Mouse (Mus musculus): ENCODE data around the gene Olfr1086.
"Not testable (repeated sequence)": the region's sequence is repeated elsewhere in the genome, so short reads cannot be mapped to it uniquely, and the experiment has no call there.

Gene Olfr1086

GRCm38 (mm10) chr2:86679992-86680391 lies at the start of gene Olfr1086:
Gene Olfr1086, minus strand, starts transcription at chr2:86680092.
- no peak for DNase-seq (ENCODE audit: low read depth)

DNA sequence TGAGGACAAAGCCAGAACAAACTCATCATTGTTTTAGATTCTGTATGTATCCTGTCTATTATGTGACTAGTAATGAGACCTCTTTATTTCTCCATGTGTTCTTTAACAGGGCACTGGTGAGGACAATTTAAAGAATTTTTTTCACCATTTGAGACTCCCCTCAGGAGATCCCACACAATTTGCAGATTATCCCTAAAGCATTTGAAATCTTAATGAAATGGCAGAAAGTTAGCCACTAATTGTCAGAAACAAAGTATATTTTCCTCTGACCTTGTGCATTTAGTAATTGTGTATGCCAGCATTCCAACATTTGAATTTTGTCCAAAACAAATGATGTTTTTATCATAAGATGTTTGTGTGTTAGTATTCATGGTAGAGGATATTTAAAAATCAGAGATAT lies 18.4 kb upstream of the Olfr1086 start, which contains the start of gene Olfr1087:
Gene Olfr1087 (minus strand): TSS at position 101 of the 400 bp plus-strand sequence.
- no peak for DNase-seq (ENCODE audit: low read depth)

DNA sequence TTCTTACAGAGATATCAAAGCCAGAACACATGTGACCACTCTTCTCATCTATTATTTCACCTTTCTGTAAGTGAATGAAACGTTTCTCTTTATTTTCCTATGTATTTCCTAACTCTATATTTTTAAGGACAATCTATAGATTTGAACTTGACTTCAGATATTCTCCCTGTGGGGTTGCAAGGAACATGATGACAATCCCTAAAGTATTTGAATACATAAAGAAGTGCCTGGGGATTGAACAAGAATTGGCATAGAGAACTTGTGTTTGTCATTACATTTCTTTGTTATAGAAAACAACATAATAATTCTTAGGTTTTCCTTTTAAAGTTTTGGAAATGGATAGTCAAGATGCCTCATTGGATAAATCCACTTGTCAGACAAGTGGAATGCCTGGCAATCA lies 18.0 kb downstream of the Olfr1086 start, which contains the start of gene Olfr1085:
Gene Olfr1085 (minus strand): TSS at position 101 of the 400 bp plus-strand sequence.
- no peak for DNase-seq (ENCODE audit: low read depth)

- DNase-seq (ENCODE audit: low read depth): not testable (repeated sequence)
These were observed 40.3 kb downstream of the Olfr1086 start, which contains the start of gene Olfr1084 for GRCm38 (mm10) chr2:86639625-86640024. Gene Olfr1084, minus strand, starts transcription at chr2:86639725.
